8 mouse cellular contexts compared by ENCODE assay signal in genomic region chr11:98783236-98783696, GRCm38 (mm10). TPM values are rescaled to one million over a fixed set of nuclear protein-coding genes. Genes with fewer than 3 reads are reported as not detected.
DNase-seq lines count a peak whose midpoint lies in the region; ATAC-seq lines count a peak whose summit lies in the region.

No protein-coding gene starts in this region.

- whole genome bisulfite sequencing in embryonic facial prominence, embryonic 15.5 days = under 1% methylated on average over 20 of the region's 20 CpGs
- WGBS in limb, embryonic 12.5 days = under 1% methylated on average over 20 of the region's 20 CpGs
- WGBS in midbrain, embryonic 13.5 days = under 1% methylated on average over 20 of the region's 20 CpGs

- H3K36me3 ChIP-seq in embryonic facial prominence, embryonic 15.5 days = no peaks in the 10 kb centered on the region
- H3K36me3 ChIP-seq in limb, embryonic 12.5 days = no peaks in the 10 kb centered on the region
- H3K36me3 ChIP-seq in midbrain, embryonic 13.5 days = no peaks in the 10 kb centered on the region

- H3K4me3 ChIP-seq in embryonic facial prominence, embryonic 15.5 days (replicated peaks) = peak overlapping the region; percentile 23
- H3K4me3 ChIP-seq in limb, embryonic 12.5 days (replicated peaks) = peak overlapping the region; percentile 25
- H3K4me3 ChIP-seq in midbrain, embryonic 13.5 days (replicated peaks) = 0 out of 2 replicates have a peak overlapping the region, but pooled peaks have one; percentile 8

- H3K9me3 ChIP-seq in embryonic facial prominence, embryonic 15.5 days (replicated peaks) = no peaks in the 10 kb centered on the region
- H3K9me3 ChIP-seq in limb, embryonic 12.5 days = no peaks in the 10 kb centered on the region
- H3K9me3 ChIP-seq in midbrain, embryonic 13.5 days = no peaks in the 10 kb centered on the region

- peak overlapping the region; percentile 44 for H3K4me2 ChIP-seq in embryonic facial prominence, embryonic 15.5 days (replicated peaks)
- H3K4me2 ChIP-seq in limb, embryonic 12.5 days = peak overlapping the region; percentile 52
- H3K4me2 ChIP-seq in midbrain, embryonic 13.5 days (replicated peaks) = peak overlapping the region; percentile 41

- H3K27ac ChIP-seq in embryonic facial prominence, embryonic 15.5 days (replicated peaks) = peak overlapping the region; percentile 93
- H3K27ac ChIP-seq in limb, embryonic 12.5 days = peak overlapping the region; percentile 97
- peak overlapping the region; percentile 69 for H3K27ac ChIP-seq in midbrain, embryonic 13.5 days

- no peaks in the 10 kb centered on the region for H3K27me3 ChIP-seq in embryonic facial prominence, embryonic 15.5 days
- no peaks in the 10 kb centered on the region for H3K27me3 ChIP-seq in limb, embryonic 12.5 days
- H3K27me3 ChIP-seq in midbrain, embryonic 13.5 days = no peaks in the 10 kb centered on the region

- H3K4me1 ChIP-seq in embryonic facial prominence, embryonic 15.5 days = peaks cover 63% of the 10 kb centered on the region
- peaks cover 63% of the 10 kb centered on the region for H3K4me1 ChIP-seq in limb, embryonic 12.5 days (replicated peaks)
- H3K4me1 ChIP-seq in midbrain, embryonic 13.5 days (replicated peaks) = peaks cover 54% of the 10 kb centered on the region

- DNase-seq in ovary, adult 18-20 months (ENCODE audit: low spot score) = peak; percentile 98
- DNase-seq in ovary, postnatal 10 days (ENCODE audit: low spot score) = no peak
- DNase-seq in heart, adult 8-10 months (ENCODE audit: low spot score) = peak; percentile 98
- peak; percentile 99 to 100 for DNase-seq in kidney, adult 8-10 months
- peak; percentile 79 to 81 for DNase-seq in spleen, postnatal 36 days (ENCODE audit: low spot score in 2 of 2)

- peak; percentile 84 for ATAC-seq in embryonic facial prominence, embryonic 15.5 days (ENCODE audit: insufficient number of reproducible peaks, low FRiP score, low TSS enrichment, low read depth)
- ATAC-seq in limb, embryonic 12.5 days (ENCODE audit: insufficient number of reproducible peaks, insufficient read depth, low FRiP score, low TSS enrichment, low read depth) = peak; percentile 63; the same call in 1 of the 2 replicates
- ATAC-seq in midbrain, embryonic 13.5 days = peak; percentile 34; the same call in 1 of the 2 replicates

- H3K9ac ChIP-seq in embryonic facial prominence, embryonic 15.5 days = 0 out of 2 replicates have a peak overlapping the region, but pooled peaks have one; percentile 0
- H3K9ac ChIP-seq in limb, embryonic 12.5 days (replicated peaks) = peak overlapping the region; percentile 42
- peak overlapping the region; percentile 15 for H3K9ac ChIP-seq in midbrain, embryonic 13.5 days (replicated peaks)

RNA-seq across cellular contexts. Expression of gene Nr1d1, which starts 8.1 kb away (rescaled TPM):
- 1.7 and 1.8 TPM in 2 replicates for polyA plus RNA-seq in embryonic facial prominence, embryonic 15.5 days (2015; fragmentation: Nextera tagmentation; extraction: Ambion mirVana)
- total RNA-seq in heart, adult 8-10 months (2022) = 100 to 1,000 TPM in 2 of 4 experiments, 10 to 100 TPM in 2; 81.4 to 121 (median 101) TPM
- 0.79 and 1.0 TPM in 2 replicates for polyA plus RNA-seq in limb, embryonic 12.5 days (2016; fragmentation: Nextera tagmentation; extraction: Ambion mirVana)
- polyA plus RNA-seq in midbrain, embryonic 13.5 days (2015; fragmentation: Nextera tagmentation; extraction: Ambion mirVana) = 1.2 and 1.9 TPM in 2 replicates

RNA-seq across cellular contexts. Expression of gene Msl1, which starts 12.1 kb away (rescaled TPM):
- 28.7 and 30.4 TPM in 2 replicates for polyA plus RNA-seq in embryonic facial prominence, embryonic 15.5 days (2015; fragmentation: Nextera tagmentation; extraction: Ambion mirVana)
- total RNA-seq in heart, adult 8-10 months (2022) = 10 to 100 TPM; 72.1 to 84.3 (median 78.7) TPM
- 32.7 and 35.3 TPM in 2 replicates for polyA plus RNA-seq in limb, embryonic 12.5 days (2016; fragmentation: Nextera tagmentation; extraction: Ambion mirVana)
- polyA plus RNA-seq in midbrain, embryonic 13.5 days (2015; fragmentation: Nextera tagmentation; extraction: Ambion mirVana) = 34.2 and 34.5 TPM in 2 replicates

RNA-seq across cellular contexts. Expression of gene Casc3, which starts 21.4 kb away (rescaled TPM):
- 37.0 and 42.2 TPM in 2 replicates for polyA plus RNA-seq in embryonic facial prominence, embryonic 15.5 days (2015; fragmentation: Nextera tagmentation; extraction: Ambion mirVana)
- total RNA-seq in heart, adult 8-10 months (2022) = 10 to 100 TPM; 16.0 to 20.9 (median 17.8) TPM
- 48.1 and 54.1 TPM in 2 replicates for polyA plus RNA-seq in limb, embryonic 12.5 days (2016; fragmentation: Nextera tagmentation; extraction: Ambion mirVana)
- polyA plus RNA-seq in midbrain, embryonic 13.5 days (2015; fragmentation: Nextera tagmentation; extraction: Ambion mirVana) = 52.6 and 57.6 TPM in 2 replicates

RNA-seq across cellular contexts. Expression of gene Thra, which starts 42.8 kb away (rescaled TPM):
- polyA plus RNA-seq in embryonic facial prominence, embryonic 15.5 days (2015; fragmentation: Nextera tagmentation; extraction: Ambion mirVana) = 51.0 and 51.2 TPM in 2 replicates
- total RNA-seq in heart, adult 8-10 months (2022) = 10 to 100 TPM; 92.5 to 98.4 (median 95.1) TPM
- 22.3 and 24.9 TPM in 2 replicates for polyA plus RNA-seq in limb, embryonic 12.5 days (2016; fragmentation: Nextera tagmentation; extraction: Ambion mirVana)
- polyA plus RNA-seq in midbrain, embryonic 13.5 days (2015; fragmentation: Nextera tagmentation; extraction: Ambion mirVana) = 99.6 and 106 TPM in 2 replicates

RNA-seq across cellular contexts. Expression of gene Rapgefl1, which starts 53.3 kb away (rescaled TPM):
- 13.0 and 13.9 TPM in 2 replicates for polyA plus RNA-seq in embryonic facial prominence, embryonic 15.5 days (2015; fragmentation: Nextera tagmentation; extraction: Ambion mirVana)
- total RNA-seq in heart, adult 8-10 months (2022) = 1 to 10 TPM in 1 of 4 experiments, under 1 TPM in 3; 0.38 to 1.1 (median 0.76) TPM
- 2.5 and 3.3 TPM in 2 replicates for polyA plus RNA-seq in limb, embryonic 12.5 days (2016; fragmentation: Nextera tagmentation; extraction: Ambion mirVana)
- polyA plus RNA-seq in midbrain, embryonic 13.5 days (2015; fragmentation: Nextera tagmentation; extraction: Ambion mirVana) = 4.7 and 5.8 TPM in 2 replicates

Comparison
In these comparisons a context has a peak if more than half of its experiments do, and no peak if none do; other contexts are left out.
1. ATAC-seq: peak in every context shown above with its lines; median percentile 84 in embryonic facial prominence, embryonic 15.5 days; 63 in limb, embryonic 12.5 days; 34 in midbrain, embryonic 13.5 days.